Mouse (Mus musculus): ENCODE data around the gene Krtap4-13. TPM values are rescaled to one million over a fixed set of nuclear protein-coding genes. Genes with fewer than 3 reads are reported as not detected.
"Not testable (repeated sequence)": the region's sequence is repeated elsewhere in the genome, so short reads cannot be mapped to it uniquely, and the experiment has no call there.

Krtap4-13 gene
- total and polyA plus RNA-seq, 3 experiments, result not detected

GRCm38 (mm10) chr11:99842185-99842584, 32.5 kb upstream of the Krtap4-13 start:
- H3K4me1 ChIP-seq (ENCODE audit: control insufficient read depth in 1 of 2, insufficient read depth in 2 of 2, low read length in 2 of 2), result no peaks in the 10 kb centered on the region
- no peaks in the 10 kb centered on the region for H3K79me2 ChIP-seq (ENCODE audit: control insufficient read depth, insufficient read depth, low read length, poor library complexity)
- H3K36me3 ChIP-seq (ENCODE audit: control insufficient read depth in 1 of 2, insufficient read depth in 2 of 2, low read length in 2 of 2), result no peaks in the 10 kb centered on the region
- no peak for TF ChIP-seq USF1 (IDR thresholded peaks at IDR 0.05; ENCODE audit: low read depth, low read length)
- DNase-seq (ENCODE audit: low read depth, low spot score), result no peak
- no peak overlapping the region for H3K9ac ChIP-seq (ENCODE audit: control insufficient read depth, low read depth, low read length, poor library complexity, severe bottlenecking)
- H3K4me3 ChIP-seq (ENCODE audit: control insufficient read depth in 1 of 2, insufficient read depth in 1 of 2, low read depth in 2 of 2, low read length in 2 of 2), result no peak overlapping the region
- H3K27me3 ChIP-seq (ENCODE audit: control insufficient read depth in 1 of 2, insufficient read depth in 2 of 2, low read length in 2 of 2), result no peaks in the 10 kb centered on the region
- no peaks in the 10 kb centered on the region for H3K9me3 ChIP-seq (replicated peaks; ENCODE audit: insufficient read depth, low read length)
- no peak overlapping the region for H3K27ac ChIP-seq (ENCODE audit: control insufficient read depth, low read depth, low read length)

- no peak for DNase-seq (ENCODE audit: low read depth, low spot score)
- Histone ChIP-seq H3K36me3 (ENCODE audit: control insufficient read depth in 1 of 2, insufficient read depth in 2 of 2, low read length in 2 of 2) (no peaks in the 10 kb centered on the region), H3K9ac (ENCODE audit: control insufficient read depth, low read depth, low read length, poor library complexity, severe bottlenecking) (no peak within 1 kb of the TSS), H3K9me3 (replicated peaks; ENCODE audit: insufficient read depth, low read length) (no peaks in the 10 kb centered on the region), H3K27me3 (ENCODE audit: control insufficient read depth in 1 of 2, insufficient read depth in 2 of 2, low read length in 2 of 2) (no peaks in the 10 kb centered on the region), H3K79me2 (ENCODE audit: control insufficient read depth, insufficient read depth, low read length, poor library complexity) (no peaks in the 10 kb centered on the region), H3K4me1 (ENCODE audit: control insufficient read depth in 1 of 2, insufficient read depth in 2 of 2, low read length in 2 of 2) (no peaks in the 10 kb centered on the region), H3K4me3 (ENCODE audit: control insufficient read depth in 1 of 2, insufficient read depth in 1 of 2, low read depth in 2 of 2, low read length in 2 of 2) (no peak within 1 kb of the TSS), H3K27ac (ENCODE audit: control insufficient read depth, low read depth, low read length) (no peak within 1 kb of the TSS)
- TF ChIP-seq MYC (IDR thresholded peaks at IDR 0.05; ENCODE audit: low read depth, low read length) (no peak), RAD21 (IDR thresholded peaks at IDR 0.05; ENCODE audit: low read depth, low read length) (no peak), TAL1 (IDR thresholded peaks at IDR 0.05; ENCODE audit: low read length) (no peak), MAFK (IDR thresholded peaks at IDR 0.05; ENCODE audit: borderline replicate concordance, low read depth, low read length) (no peak), SMC3 (IDR thresholded peaks at IDR 0.05; ENCODE audit: low read depth, low read length) (no peak), E2F4 (IDR thresholded peaks at IDR 0.05; ENCODE audit: borderline replicate concordance, low read depth, low read length) (no peak), UBTF (IDR thresholded peaks at IDR 0.05; ENCODE audit: borderline replicate concordance, insufficient read depth, low read depth, low read length) (no peak)
These were observed 28.3 kb upstream of the Krtap4-13 start, which contains the start of gene 2300003K06Rik for GRCm38 (mm10) chr11:99837966-99838365. Gene 2300003K06Rik, minus strand, starts transcription at chr11:99838066.

GRCm38 (mm10) chr11:99815566-99815965, 5.9 kb upstream of the Krtap4-13 start, which contains the start of gene Gm11564:
Gene Gm11564, minus strand, starts transcription at chr11:99815666.
- DNase-seq (ENCODE audit: low read depth, low spot score); H3K9me3 ChIP-seq (replicated peaks; ENCODE audit: insufficient read depth, low read length); H3K27ac ChIP-seq (ENCODE audit: control insufficient read depth, low read depth, low read length); H3K79me2 ChIP-seq (ENCODE audit: control insufficient read depth, insufficient read depth, low read length, poor library complexity); H3K9ac ChIP-seq (ENCODE audit: control insufficient read depth, low read depth, low read length, poor library complexity, severe bottlenecking); H3K4me3 ChIP-seq (ENCODE audit: control insufficient read depth in 1 of 2, insufficient read depth in 1 of 2, low read depth in 2 of 2, low read length in 2 of 2); H3K4me1 ChIP-seq (ENCODE audit: control insufficient read depth in 1 of 2, insufficient read depth in 2 of 2, low read length in 2 of 2); H3K27me3 ChIP-seq (ENCODE audit: control insufficient read depth in 1 of 2, insufficient read depth in 2 of 2, low read length in 2 of 2); H3K36me3 ChIP-seq (ENCODE audit: control insufficient read depth in 1 of 2, insufficient read depth in 2 of 2, low read length in 2 of 2): not testable (repeated sequence)

GRCm38 (mm10) chr11:99804346-99804745, 5.3 kb downstream of the Krtap4-13 start, which contains the start of gene Gm11554:
Gene Gm11554, minus strand, starts transcription at chr11:99804446.
- not testable (repeated sequence) for H3K79me2 ChIP-seq (ENCODE audit: control insufficient read depth, insufficient read depth, low read length, poor library complexity); H3K36me3 ChIP-seq (ENCODE audit: control insufficient read depth in 1 of 2, insufficient read depth in 2 of 2, low read length in 2 of 2); H3K9me3 ChIP-seq (replicated peaks; ENCODE audit: insufficient read depth, low read length); H3K4me3 ChIP-seq (ENCODE audit: control insufficient read depth in 1 of 2, insufficient read depth in 1 of 2, low read depth in 2 of 2, low read length in 2 of 2); H3K9ac ChIP-seq (ENCODE audit: control insufficient read depth, low read depth, low read length, poor library complexity, severe bottlenecking); H3K27ac ChIP-seq (ENCODE audit: control insufficient read depth, low read depth, low read length); DNase-seq (ENCODE audit: low read depth, low spot score); H3K4me1 ChIP-seq (ENCODE audit: control insufficient read depth in 1 of 2, insufficient read depth in 2 of 2, low read length in 2 of 2); H3K27me3 ChIP-seq (ENCODE audit: control insufficient read depth in 1 of 2, insufficient read depth in 2 of 2, low read length in 2 of 2)

- not testable (repeated sequence) for H3K9ac ChIP-seq (ENCODE audit: control insufficient read depth, low read depth, low read length, poor library complexity, severe bottlenecking); H3K4me1 ChIP-seq (ENCODE audit: control insufficient read depth in 1 of 2, insufficient read depth in 2 of 2, low read length in 2 of 2); H3K27ac ChIP-seq (ENCODE audit: control insufficient read depth, low read depth, low read length); H3K4me3 ChIP-seq (ENCODE audit: control insufficient read depth in 1 of 2, insufficient read depth in 1 of 2, low read depth in 2 of 2, low read length in 2 of 2); DNase-seq (ENCODE audit: low read depth, low spot score); H3K79me2 ChIP-seq (ENCODE audit: control insufficient read depth, insufficient read depth, low read length, poor library complexity); H3K27me3 ChIP-seq (ENCODE audit: control insufficient read depth in 1 of 2, insufficient read depth in 2 of 2, low read length in 2 of 2); H3K36me3 ChIP-seq (ENCODE audit: control insufficient read depth in 1 of 2, insufficient read depth in 2 of 2, low read length in 2 of 2); H3K9me3 ChIP-seq (replicated peaks; ENCODE audit: insufficient read depth, low read length)
These were observed 10.9 kb downstream of the Krtap4-13 start, which contains the start of gene Gm11569 for GRCm38 (mm10) chr11:99798832-99799231. Gene Gm11569, minus strand, starts transcription at chr11:99798932.
